Mouse (Mus musculus): Measurements from ENCODE around the gene Ttc28.

DNA sequence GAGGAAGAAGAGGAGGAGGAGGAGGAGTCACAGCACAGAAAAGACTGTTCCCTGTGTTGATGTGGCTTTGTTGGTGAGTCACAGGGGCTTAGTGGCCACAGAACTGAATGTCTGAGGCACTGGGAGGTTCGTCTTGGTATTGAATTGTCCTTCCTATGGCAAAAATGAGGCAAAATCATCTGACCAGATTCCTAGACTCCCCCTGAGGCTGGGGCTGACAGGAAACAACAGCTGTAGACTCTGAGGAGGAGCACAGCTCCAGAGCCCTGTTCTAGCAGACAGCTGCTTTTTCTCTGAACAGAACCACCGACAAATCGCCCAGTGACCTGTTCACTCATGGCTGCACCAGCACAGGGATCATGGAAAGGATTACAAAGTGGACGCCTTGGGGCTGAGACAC, 326.2 kb downstream of the Ttc28 start:
- TF ChIP-seq GATA1 (IDR thresholded peaks at IDR 0.05; ENCODE audit: low read length) (no peak), TAL1 (IDR thresholded peaks at IDR 0.05; ENCODE audit: low read length) (no peak)

All from erythroblast, embryonic 14.5 days (primary cell).